Mouse (Mus musculus) frontal cortex, postnatal 36 days (tissue): Measurements from ENCODE around the gene Rxfp1.
A peak's percentile ranks its signal among the peaks of the same experiment; 100 is the strongest.

Source experiments
- DNase-seq, 2 experiments: peaks; one replicate each; pipeline ENCODE4 v3.0.0; 2022; ENCODE audit warnings: low spot score in 2 of 2

Gene Rxfp1

GRCm38 (mm10) chr3:79672188-79672587 lies 65.5 kb downstream of the Rxfp1 start:
- no peak for DNase-seq

GRCm38 (mm10) chr3:79670556-79670955 lies 67.1 kb downstream of the Rxfp1 start:
- no peak for DNase-seq

GRCm38 (mm10) chr3:79664787-79665408 lies 72.8 kb downstream of the Rxfp1 start:
- peak; percentile 18 to 64 for DNase-seq

- no peak for DNase-seq
Observed at GRCm38 (mm10) chr3:79656682-79657081, 81.0 kb downstream of the Rxfp1 start.

- no peak for DNase-seq
Observed at GRCm38 (mm10) chr3:79652129-79652528, 85.6 kb downstream of the Rxfp1 start.

- DNase-seq = peak in 1 of 2 experiments; percentile 59
Observed at GRCm38 (mm10) chr3:79629416-79629730, 108.3 kb downstream of the Rxfp1 start, which contains the start of gene Etfdh. Etfdh (minus strand) TSS chr3:79629500.

DNA sequence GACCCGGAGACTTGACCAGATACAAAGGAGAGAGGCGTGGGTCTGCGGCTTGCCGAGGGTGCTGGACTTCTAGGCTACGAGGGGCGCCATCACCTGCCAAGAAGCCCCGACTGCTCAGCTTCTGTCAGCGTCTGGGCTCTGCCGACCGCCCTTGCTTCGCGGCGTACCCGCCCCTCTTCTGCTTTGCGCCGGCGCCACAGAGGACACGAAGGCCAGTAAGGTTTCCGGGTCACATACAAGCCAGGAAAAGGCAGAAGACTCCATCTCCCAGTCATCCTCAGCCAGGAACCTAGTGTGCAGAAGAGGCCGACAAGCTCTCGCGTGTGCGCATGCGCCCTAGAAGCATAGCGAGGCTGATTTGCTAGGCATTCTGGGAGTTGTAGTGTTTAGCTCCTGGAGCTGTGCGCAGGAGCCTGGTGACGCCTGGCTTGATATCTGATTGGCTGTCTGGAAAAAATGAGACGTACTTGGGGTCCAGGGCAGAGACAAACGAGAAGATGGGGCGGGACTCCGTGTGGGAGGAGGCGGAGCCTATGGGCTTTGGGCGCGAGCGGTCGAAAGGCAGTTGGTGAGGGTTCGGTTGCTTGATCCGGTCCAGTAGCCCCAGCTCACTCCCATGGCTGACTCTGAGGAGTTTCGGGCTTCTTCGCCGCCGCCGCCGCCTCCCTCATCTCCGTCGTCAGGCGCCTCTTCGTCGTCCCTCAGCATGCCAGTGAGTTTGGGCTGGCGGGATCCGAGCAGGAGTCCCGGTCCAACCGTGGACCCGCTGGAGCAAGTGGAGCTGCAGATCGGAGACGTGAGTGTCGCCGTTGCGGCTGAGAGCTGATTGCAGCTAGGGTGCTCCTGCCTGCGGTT lies 108.9 kb downstream of the Rxfp1 start, which contains the start of gene 4930579G24Rik:
Gene 4930579G24Rik (plus strand): TSS at position 519 of the 855 bp plus-strand sequence.
- peak; percentile 95 to 98 for DNase-seq

DNA sequence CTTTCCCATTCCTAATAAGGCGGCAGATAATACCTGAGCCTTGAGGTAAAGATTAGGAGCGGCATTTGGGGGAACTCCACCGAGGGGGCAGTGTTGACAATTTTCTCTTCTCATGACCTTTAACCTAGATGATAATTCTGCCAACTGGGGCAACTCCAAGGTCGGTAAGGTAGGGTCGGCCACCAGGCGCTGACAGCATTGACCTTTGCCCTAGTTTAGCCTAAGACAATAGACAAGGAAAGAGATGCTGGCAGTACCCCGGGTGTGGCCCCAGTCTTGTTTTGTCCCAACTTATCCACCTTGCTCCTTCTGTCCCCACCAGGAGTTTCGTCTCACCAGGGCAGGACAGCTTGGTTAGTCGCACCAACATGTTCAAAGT lies 109.5 kb downstream of the Rxfp1 start:
- no peak for DNase-seq

GRCm38 (mm10) chr3:79627484-79628181 lies 110.0 kb downstream of the Rxfp1 start:
- DNase-seq = no peak

- DNase-seq = no peak
Observed at GRCm38 (mm10) chr3:79609886-79610285, 127.8 kb downstream of the Rxfp1 start.

GRCm38 (mm10) chr3:79595468-79595867 lies 142.2 kb downstream of the Rxfp1 start:
- DNase-seq = peak in 1 of 2 experiments; percentile 9

DNA sequence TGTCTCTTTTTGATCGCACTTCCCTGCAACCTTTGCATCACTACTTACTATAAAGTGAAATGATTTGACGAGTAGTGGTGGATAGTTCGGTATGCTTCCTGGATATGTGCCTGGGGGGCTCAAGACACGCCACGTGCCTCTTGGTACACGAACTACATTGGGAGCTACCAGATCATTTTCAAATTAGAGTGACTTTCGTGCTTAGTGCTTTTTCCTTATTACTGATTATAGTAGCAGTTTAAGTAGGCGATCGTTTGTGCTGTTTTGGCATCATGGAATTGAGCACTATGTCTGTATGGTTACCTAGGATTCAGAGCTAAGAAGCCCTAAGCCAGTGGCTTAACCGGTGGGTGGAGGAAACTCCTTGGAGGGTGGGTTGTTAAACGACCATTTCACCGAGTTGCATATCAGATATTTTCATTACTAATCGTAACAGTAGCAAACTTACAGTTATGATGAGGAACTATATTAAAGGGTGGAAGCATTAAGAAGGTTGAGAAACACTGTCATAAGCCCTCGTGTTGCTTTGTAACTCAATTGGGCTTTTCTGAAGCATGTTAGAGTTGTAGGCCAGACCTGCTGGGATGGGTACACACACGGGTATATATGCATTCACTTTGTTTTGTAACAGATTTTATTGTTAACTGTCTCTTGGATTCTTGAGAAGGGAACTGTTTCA lies 145.7 kb downstream of the Rxfp1 start:
- DNase-seq = no peak
